Mouse (Mus musculus) cerebellum, adult 11-12 months (tissue): Measurements from ENCODE around the gene Hint2.

ENCODE experiments used
- DNase-seq: peaks from one replicate; pipeline ENCODE4 v3.0.0; 2022

The Hint2 gene

GRCm38 (mm10) chr4:43656339-43657109, at the start of gene Hint2:
Gene Hint2, minus strand, starts transcription at chr4:43656466.
- DNase-seq = peak; percentile 100

- DNase-seq = no peak
Observed at GRCm38 (mm10) chr4:43705991-43706390, 49.7 kb upstream of the Hint2 start.

GRCm38 (mm10) chr4:43703851-43704250, 47.6 kb upstream of the Hint2 start:
- DNase-seq = no peak

- no peak for DNase-seq
Observed at GRCm38 (mm10) chr4:43703439-43703838, 47.2 kb upstream of the Hint2 start.

GRCm38 (mm10) chr4:43700707-43701106, 44.4 kb upstream of the Hint2 start, which contains the start of gene Olfr70:
Gene Olfr70, minus strand, starts transcription at chr4:43700807.
- DNase-seq = no peak

- peak; percentile 63 for DNase-seq
Observed at GRCm38 (mm10) chr4:43696561-43696960, 40.3 kb upstream of the Hint2 start.

- no peak for DNase-seq
Observed at GRCm38 (mm10) chr4:43695249-43695671, 39.0 kb upstream of the Hint2 start.

GRCm38 (mm10) chr4:43694439-43695248, 38.4 kb upstream of the Hint2 start:
- no peak for DNase-seq

- no peak for DNase-seq
Observed at GRCm38 (mm10) chr4:43693806-43694241, 37.6 kb upstream of the Hint2 start.

GRCm38 (mm10) chr4:43691026-43691425, 34.8 kb upstream of the Hint2 start:
- DNase-seq = no peak

- no peak for DNase-seq
Observed at GRCm38 (mm10) chr4:43690021-43690420, 33.8 kb upstream of the Hint2 start.

- DNase-seq = no peak
Observed at GRCm38 (mm10) chr4:43679416-43680043, 23.3 kb upstream of the Hint2 start.

GRCm38 (mm10) chr4:43678541-43678940, 22.3 kb upstream of the Hint2 start:
- DNase-seq = no peak

GRCm38 (mm10) chr4:43675608-43676007, 19.3 kb upstream of the Hint2 start:
- no peak for DNase-seq

- DNase-seq = no peak
Observed at GRCm38 (mm10) chr4:43674974-43675373, 18.7 kb upstream of the Hint2 start.

GRCm38 (mm10) chr4:43673703-43674102, 17.4 kb upstream of the Hint2 start:
- no peak for DNase-seq

GRCm38 (mm10) chr4:43672070-43672469, 15.8 kb upstream of the Hint2 start:
- peak; percentile 85 for DNase-seq

GRCm38 (mm10) chr4:43669428-43669794, 13.1 kb upstream of the Hint2 start:
- DNase-seq = peak; percentile 82

GRCm38 (mm10) chr4:43668782-43669427, 12.6 kb upstream of the Hint2 start, which contains the start of the genes Tmem8b and Fam221b:
Gene Tmem8b, plus strand, starts transcription at chr4:43668971.
Gene Fam221b, minus strand, starts transcription at chr4:43669145.
- DNase-seq = peak; percentile 93

GRCm38 (mm10) chr4:43666412-43666811, 10.1 kb upstream of the Hint2 start:
- no peak for DNase-seq

GRCm38 (mm10) chr4:43657146-43657545, 880 bp upstream of the Hint2 start:
- peak; percentile 41 for DNase-seq

- no peak for DNase-seq
Observed at GRCm38 (mm10) chr4:43655656-43656338, 469 bp downstream of the Hint2 start.
